Mouse (Mus musculus) G1E (cell line): ENCODE measurements around the gene Piwil1. TPM values are rescaled to one million over a fixed set of nuclear protein-coding genes. Genes with fewer than 3 reads are reported as not detected.

Experiments used
- ATAC-seq: 2 replicates; pipeline ENCODE4 v1.8.0; 2016; ENCODE audit warnings: mild to moderate bottlenecking; ENCODE audit not compliant: insufficient number of reproducible peaks, poor library complexity, low FRiP score, severe bottlenecking; ENCODE audit errors: extremely low read depth
- DNase-seq: peaks from one replicate; pipeline ENCODE4 v3.0.0; 2012; ENCODE audit warnings: low spot score
- H3K27me3 ChIP-seq: 2 replicates; pipeline ENCODE4 v1.6.1; 2012; ENCODE audit warnings: mild to moderate bottlenecking, low read length, inconsistent platforms; ENCODE audit not compliant: insufficient read depth
- H3K36me3 ChIP-seq: replicated peaks from 2 replicates; pipeline ENCODE3; 2012; ENCODE audit warnings: mild to moderate bottlenecking, inconsistent platforms
- H3K4me1 ChIP-seq: 2 replicates; pipeline ENCODE4 v1.6.1; 2012; ENCODE audit warnings: low read depth, low read length, inconsistent platforms, mixed read lengths; ENCODE audit not compliant: insufficient read depth
- H3K4me3 ChIP-seq: 2 replicates; pipeline ENCODE4 v1.5.1; 2012; ENCODE audit warnings: low read depth, mild to moderate bottlenecking, inconsistent platforms, low read length, moderate library complexity, mixed read lengths
- H3K9me3 ChIP-seq: replicated peaks from 2 replicates; pipeline ENCODE4 v1.6.1; 2012; ENCODE audit warnings: inconsistent platforms
- CTCF ChIP-seq: IDR thresholded peaks from 2 replicates; pipeline ENCODE4 v1.5.1; 2012; ENCODE audit warnings: low read depth, low read length, inconsistent platforms, mixed read lengths
- GATA1 ChIP-seq: IDR thresholded peaks from 2 replicates; pipeline ENCODE4 v1.6.1; 2012; ENCODE audit warnings: borderline replicate concordance, low read length, inconsistent platforms, mixed read lengths
- GATA2 ChIP-seq: IDR thresholded peaks from 2 replicates; pipeline ENCODE4 v1.6.1; 2012; ENCODE audit warnings: low read depth, low read length, inconsistent platforms, borderline replicate concordance
- POLR2AphosphoS5 ChIP-seq: IDR thresholded peaks from 2 replicates; pipeline ENCODE4 v1.6.1; 2012; ENCODE audit warnings: low read depth, low read length, inconsistent platforms; ENCODE audit not compliant: insufficient replicate concordance
- TAL1 ChIP-seq: conservative IDR thresholded peaks from 2 replicates; pipeline ENCODE4 v1.6.1; 2012; ENCODE audit warnings: low read depth, low read length, inconsistent platforms, mixed read lengths
- polyA plus RNA-seq: library from polyadenylated mRNA; stranded (reverse); fragments of >175 nt; gene quantifications from 2 replicates; pipeline ENCODE4 v1.2.3, GENCODE M21; 2012
- total RNA-seq, 2 experiments: library from RNA; stranded (forward) in 1 of 2; stranded (reverse) in 1 of 2; fragments of 200-1000 nt in 1 of 2; fragments of >200 nt in 1 of 2; fragmentation: Nextera tagmentation in 1 of 2; gene quantifications; 2 replicates each; pipeline ENCODE4 v1.2.3; 2014 to 2017

Gene Piwil1
- total and polyA plus RNA-seq, 3 experiments, result 0.05 TPM; not detected in 2

DNA sequence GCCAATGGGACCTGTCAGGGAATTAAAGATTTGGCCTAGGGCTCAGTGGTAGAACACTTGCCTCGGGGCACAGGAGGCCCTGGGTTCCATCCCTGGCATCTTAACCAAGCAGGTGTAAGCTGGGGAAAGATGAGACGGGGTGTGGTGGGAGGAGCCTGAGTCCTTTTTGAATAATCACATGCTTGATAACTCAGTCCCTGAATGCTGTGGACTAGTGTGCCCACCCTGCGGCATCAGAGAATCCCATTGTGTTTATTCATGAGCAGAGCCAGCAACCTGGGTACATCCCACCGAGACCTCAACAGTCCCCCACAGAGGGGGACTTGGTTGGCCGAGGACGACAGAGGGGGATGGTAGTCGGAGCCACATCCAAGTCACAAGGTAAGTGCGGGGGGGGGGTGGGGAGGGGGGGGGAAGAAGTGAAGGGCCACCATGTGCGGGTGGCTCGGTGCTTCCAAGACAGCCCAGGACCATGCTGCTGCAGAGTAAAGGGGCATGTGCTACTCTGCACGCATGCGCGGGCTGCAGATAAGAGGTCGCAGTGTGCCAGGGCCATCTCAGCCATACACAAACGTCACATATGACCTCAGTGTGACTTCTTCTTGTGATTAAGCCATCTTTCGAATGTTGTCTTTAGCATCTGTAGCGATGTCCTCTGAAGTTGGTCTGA is 37.0 kb downstream of the Piwil1 start:
- Histone ChIP-seq H3K9me3 (peaks cover 90% of the 10 kb centered on the region), H3K4me1 (no peaks in the 10 kb centered on the region), H3K36me3 (no peaks in the 10 kb centered on the region), H3K4me3 (no peak overlapping the region), H3K27me3 (no peaks in the 10 kb centered on the region; the same call in 1 of the 2 replicates)
- ATAC-seq (no peak), DNase-seq (no peak)
- TF ChIP-seq GATA1, result no peak
- no peak for TF ChIP-seq CTCF
- no peak for TF ChIP-seq GATA2
- no peak for TF ChIP-seq POLR2AphosphoS5
- no peak for TF ChIP-seq TAL1

DNA sequence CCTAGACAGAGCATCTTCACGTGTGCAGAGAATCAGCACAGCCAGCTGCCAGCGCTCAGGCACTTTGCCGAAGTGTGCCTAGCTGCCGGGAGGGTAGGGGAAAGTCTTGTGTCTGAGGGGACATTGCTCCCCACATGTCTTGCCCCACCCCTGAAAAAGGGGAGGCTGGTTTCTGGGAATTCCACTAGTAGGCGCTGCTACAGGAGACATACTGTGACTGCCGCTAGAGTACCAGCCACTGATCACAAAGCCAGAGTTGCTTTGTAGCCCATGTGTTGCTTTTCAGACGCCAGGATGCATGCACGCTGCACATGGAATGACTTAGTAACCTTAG is 37.5 kb downstream of the Piwil1 start:
- no peaks in the 10 kb centered on the region; the same call in 1 of the 2 replicates for H3K27me3 ChIP-seq
- H3K9me3 ChIP-seq, result peaks cover 95% of the 10 kb centered on the region
- TF ChIP-seq GATA1 (no peak), POLR2AphosphoS5 (no peak), GATA2 (no peak), CTCF (no peak), TAL1 (no peak)
- DNase-seq (no peak), ATAC-seq (no peak)
- no peak overlapping the region for H3K4me3 ChIP-seq
- no peaks in the 10 kb centered on the region for H3K36me3 ChIP-seq
- H3K4me1 ChIP-seq, result no peaks in the 10 kb centered on the region

DNA sequence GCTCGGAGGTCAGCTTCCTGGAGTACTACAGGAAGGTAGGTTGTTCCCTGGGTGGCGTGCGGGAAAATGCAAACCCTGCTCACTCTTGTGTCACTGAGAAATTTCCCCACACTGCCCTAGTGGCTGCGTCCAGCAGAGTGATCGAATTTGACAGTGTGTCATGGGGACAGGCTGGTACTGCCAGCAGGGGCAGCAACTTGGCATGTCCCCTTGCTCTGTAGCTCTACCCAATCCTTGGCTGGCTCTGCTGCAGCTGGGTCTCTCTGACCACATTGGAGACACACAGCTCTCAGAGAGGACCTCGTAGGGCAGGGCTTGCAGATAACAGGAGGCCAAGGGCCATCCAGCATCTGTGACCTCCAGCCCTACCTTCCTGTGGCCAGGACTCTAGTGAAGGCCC is 42.0 kb downstream of the Piwil1 start:
- no peaks in the 10 kb centered on the region for H3K4me1 ChIP-seq
- H3K27me3 ChIP-seq, result no peaks in the 10 kb centered on the region; the same call in 1 of the 2 replicates
- DNase-seq (no peak), ATAC-seq (no peak)
- peaks cover 98% of the 10 kb centered on the region for H3K9me3 ChIP-seq
- H3K36me3 ChIP-seq, result no peaks in the 10 kb centered on the region
- H3K4me3 ChIP-seq, result no peak overlapping the region
- TF ChIP-seq CTCF (no peak), GATA2 (no peak), POLR2AphosphoS5 (no peak), GATA1 (no peak), TAL1 (no peak)

DNA sequence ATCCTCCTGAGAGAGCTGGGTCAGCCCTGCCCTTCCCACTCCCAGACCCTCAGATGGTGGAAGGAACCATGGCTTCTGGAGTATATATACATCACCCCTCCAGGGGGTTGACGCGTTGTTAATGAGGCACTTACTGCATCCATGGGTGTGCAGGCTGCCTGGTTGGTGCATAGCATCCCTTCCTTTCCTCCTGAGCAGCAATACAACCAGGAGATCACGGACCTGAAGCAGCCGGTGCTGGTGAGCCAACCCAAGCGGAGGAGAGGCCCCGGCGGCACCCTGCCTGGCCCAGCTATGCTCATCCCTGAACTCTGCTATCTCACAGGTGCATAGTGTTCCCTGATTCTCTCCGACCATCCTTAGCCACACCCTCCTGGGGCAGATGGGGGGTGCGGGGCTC is 42.9 kb downstream of the Piwil1 start:
- Histone ChIP-seq H3K27me3 (no peaks in the 10 kb centered on the region; the same call in 1 of the 2 replicates), H3K4me3 (no peak overlapping the region), H3K36me3 (no peaks in the 10 kb centered on the region), H3K4me1 (no peaks in the 10 kb centered on the region), H3K9me3 (peaks cover 98% of the 10 kb centered on the region)
- TF ChIP-seq TAL1 (no peak), CTCF (no peak), GATA2 (no peak), POLR2AphosphoS5 (no peak), GATA1 (no peak)
- ATAC-seq (no peak), DNase-seq (no peak)

DNA sequence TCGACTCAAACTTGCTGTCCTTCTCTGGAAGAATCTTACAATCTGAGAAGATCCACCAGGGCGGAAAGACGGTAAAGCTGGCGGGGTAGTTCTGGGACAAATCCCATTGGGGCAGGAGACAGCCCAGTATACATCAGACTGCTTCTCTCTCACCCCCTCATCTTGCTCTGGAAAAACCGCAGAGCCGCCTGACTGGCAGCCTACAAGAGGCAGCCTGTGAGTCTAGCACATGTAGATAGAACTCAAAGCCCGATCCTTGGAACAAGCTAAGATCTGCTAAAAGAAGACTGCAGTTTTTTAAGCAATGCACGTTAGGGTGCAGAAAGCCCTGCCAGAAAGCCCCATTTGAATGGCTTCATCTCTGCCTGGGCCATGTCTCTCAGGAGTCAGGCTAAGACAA is 43.9 kb downstream of the Piwil1 start:
- Histone ChIP-seq H3K27me3 (no peaks in the 10 kb centered on the region; the same call in 1 of the 2 replicates), H3K36me3 (no peaks in the 10 kb centered on the region), H3K4me1 (no peaks in the 10 kb centered on the region), H3K4me3 (no peak overlapping the region), H3K9me3 (peaks cover 99% of the 10 kb centered on the region)
- DNase-seq (no peak), ATAC-seq (no peak)
- TF ChIP-seq GATA2, result no peak
- TF ChIP-seq GATA1, result no peak
- TF ChIP-seq POLR2AphosphoS5, result no peak
- no peak for TF ChIP-seq CTCF
- TF ChIP-seq TAL1, result no peak

DNA sequence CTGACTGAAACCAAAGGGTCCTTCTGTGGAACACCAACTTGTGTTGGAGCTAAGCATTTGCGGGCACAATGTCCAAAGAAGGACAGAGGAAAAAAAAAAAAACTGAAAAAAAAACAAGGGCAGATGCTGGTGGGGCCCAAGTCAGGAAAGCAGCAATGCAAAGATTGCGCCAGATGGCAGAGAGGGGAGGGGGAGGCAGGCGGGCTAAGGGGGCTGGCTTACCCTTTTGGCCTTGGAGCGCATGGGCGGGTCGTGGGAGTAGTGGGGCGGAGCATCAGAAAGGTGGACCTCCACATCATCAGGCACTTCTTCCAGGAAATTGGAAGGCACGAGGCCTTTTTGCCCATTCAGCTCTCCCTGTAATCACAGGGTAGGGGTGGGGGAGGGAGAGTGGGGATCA is 58.8 kb downstream of the Piwil1 start:
- H3K36me3 ChIP-seq, result no peaks in the 10 kb centered on the region
- H3K9me3 ChIP-seq, result peaks cover 72% of the 10 kb centered on the region
- no peak for ATAC-seq
- H3K4me3 ChIP-seq, result no peak overlapping the region
- TF ChIP-seq GATA1 (no peak), CTCF (no peak), POLR2AphosphoS5 (no peak), TAL1 (no peak), GATA2 (no peak)
- no peak for DNase-seq
- no peaks in the 10 kb centered on the region for H3K4me1 ChIP-seq
- H3K27me3 ChIP-seq, result no peaks in the 10 kb centered on the region
